Mouse (Mus musculus) forebrain, embryonic 10.5 days (tissue): ENCODE measurements around the gene Ckm. TPM values are rescaled to one million over a fixed set of nuclear protein-coding genes. Genes with fewer than 3 reads are reported as not detected.

ENCODE experiments used
- DNase-seq: peaks from one replicate; pipeline ENCODE4 v3.0.0-alpha.2; 2017; ENCODE audit warnings: low spot score; ENCODE audit errors: extremely low spot score
- H3K27ac ChIP-seq: fragments of 300-500 bp; sonication (generic); 2 replicates; pipeline ENCODE4 v1.5.1; 2016; ENCODE audit warnings: mild to moderate bottlenecking
- H3K27me3 ChIP-seq: fragments of 300-500 bp; sonication (generic); 2 replicates; pipeline ENCODE4 v1.6.1; 2016; ENCODE audit warnings: mild to moderate bottlenecking; ENCODE audit not compliant: poor library complexity, severe bottlenecking
- H3K36me3 ChIP-seq: fragments of 300-500 bp; sonication (generic); replicated peaks from 2 replicates; pipeline ENCODE4 v1.6.1; 2016; ENCODE audit warnings: mild to moderate bottlenecking, moderate library complexity
- H3K4me1 ChIP-seq: fragments of 300-500 bp; sonication (generic); 2 replicates; pipeline ENCODE4 v1.6.1; 2016
- H3K4me3 ChIP-seq: fragments of 300-500 bp; sonication (generic); 2 replicates; pipeline ENCODE4 v1.5.1; 2016; ENCODE audit warnings: mild to moderate bottlenecking, moderate library complexity
- H3K9me3 ChIP-seq: fragments of 300-500 bp; sonication (generic); 2 replicates; pipeline ENCODE4 v1.6.1; 2016; ENCODE audit warnings: mild to moderate bottlenecking, moderate library complexity
- WGBS: fragments of 180-500 bp; shearing (Covaris S2); methylation state at CpG from one replicate; pipeline ENCODE4 v1.1.7; 2016; 5-methylcytosine and 5-hydroxymethylcytosine counted together
- polyA plus RNA-seq: library from polyadenylated mRNA; unstranded; fragments of >200 nt; fragmentation: Nextera tagmentation; extraction: Ambion mirVana; gene quantifications from 2 replicates; pipeline ENCODE4 v1.2.1, GENCODE M21; 2016

Ckm gene
- not detected in 2 replicates for polyA plus RNA-seq

DNA sequence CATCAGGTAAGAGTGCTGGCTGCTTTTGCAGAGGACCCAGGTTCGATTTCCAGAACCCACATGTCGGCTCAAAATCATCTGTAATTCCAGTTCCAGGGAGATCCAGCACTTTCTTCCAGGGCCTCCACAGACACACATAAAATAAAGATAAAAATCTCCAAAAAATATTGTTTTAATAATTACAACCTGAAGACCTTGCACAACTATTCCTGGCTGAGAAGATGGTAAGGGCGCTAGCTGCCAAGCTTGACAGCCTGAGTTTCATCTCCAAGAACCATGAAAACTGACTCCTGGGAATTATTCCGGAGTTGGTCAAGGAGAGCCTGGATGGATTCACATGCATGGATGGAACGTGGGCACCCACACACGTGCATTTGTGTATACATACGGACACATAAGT lies at the start of gene Ckm:
Gene Ckm (plus strand): TSS at position 301 of the 400 bp plus-strand sequence.
- DNase-seq = no peak
- Histone ChIP-seq H3K36me3 (no peaks in the 10 kb centered on the region), H3K4me1 (peaks cover 22% of the 10 kb centered on the region), H3K27ac (peak within 1 kb of the TSS; percentile 62), H3K9me3 (peaks cover 9% of the 10 kb centered on the region), H3K27me3 (peaks cover 76% of the 10 kb centered on the region), H3K4me3 (peak within 1 kb of the TSS; percentile 75)
- WGBS = 51% methylated on average over 7 of the region's 7 CpGs

DNA sequence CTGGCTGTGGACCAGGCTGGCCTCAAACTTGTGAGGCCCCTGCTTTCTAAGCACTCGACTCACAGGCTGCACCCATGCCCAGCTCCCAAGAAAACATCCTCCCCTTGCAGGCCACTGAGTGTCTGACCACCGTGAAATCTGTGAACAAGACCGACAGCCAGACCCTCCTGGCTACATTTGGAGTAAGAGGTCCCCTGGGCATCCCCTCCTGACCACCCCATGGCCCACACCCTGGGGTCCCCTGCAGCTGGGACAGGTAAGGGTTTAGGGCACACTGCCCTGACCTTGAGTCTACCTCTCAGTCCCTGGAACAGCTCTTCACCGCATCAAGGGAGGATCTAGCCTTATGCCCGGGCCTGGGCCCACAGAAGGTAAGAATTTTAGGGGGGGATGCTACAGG lies 49.6 kb upstream of the Ckm start:
- Histone ChIP-seq H3K27me3 (no peaks in the 10 kb centered on the region), H3K4me3 (no peak overlapping the region), H3K4me1 (peaks cover 18% of the 10 kb centered on the region), H3K36me3 (peaks cover 78% of the 10 kb centered on the region), H3K27ac (no peak overlapping the region), H3K9me3 (no peaks in the 10 kb centered on the region)
- WGBS = 95% methylated on average over 5 of the region's 5 CpGs
- no peak for DNase-seq

DNA sequence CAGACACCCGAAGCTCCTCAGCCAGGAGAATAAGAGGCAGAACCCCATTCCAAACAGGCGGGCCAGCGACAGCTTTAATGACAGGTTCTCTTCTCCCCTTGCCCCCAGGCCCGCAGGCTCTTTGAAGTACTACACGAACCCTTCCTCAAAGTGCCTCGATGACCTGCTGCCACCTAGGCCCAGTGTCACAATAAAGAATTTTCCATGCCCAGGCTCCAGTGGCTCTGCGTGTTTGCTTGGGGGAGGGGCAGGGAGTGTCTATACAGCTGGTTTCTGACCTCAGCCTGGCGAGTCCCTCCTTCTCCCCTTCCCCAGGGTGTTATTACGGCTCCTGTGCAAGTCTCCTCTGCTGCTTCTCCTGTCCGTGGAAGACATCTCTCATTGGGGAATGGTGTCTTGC lies 48.3 kb upstream of the Ckm start:
- H3K27me3 ChIP-seq = no peaks in the 10 kb centered on the region
- peaks cover 66% of the 10 kb centered on the region for H3K36me3 ChIP-seq
- no peaks in the 10 kb centered on the region for H3K9me3 ChIP-seq

DNA sequence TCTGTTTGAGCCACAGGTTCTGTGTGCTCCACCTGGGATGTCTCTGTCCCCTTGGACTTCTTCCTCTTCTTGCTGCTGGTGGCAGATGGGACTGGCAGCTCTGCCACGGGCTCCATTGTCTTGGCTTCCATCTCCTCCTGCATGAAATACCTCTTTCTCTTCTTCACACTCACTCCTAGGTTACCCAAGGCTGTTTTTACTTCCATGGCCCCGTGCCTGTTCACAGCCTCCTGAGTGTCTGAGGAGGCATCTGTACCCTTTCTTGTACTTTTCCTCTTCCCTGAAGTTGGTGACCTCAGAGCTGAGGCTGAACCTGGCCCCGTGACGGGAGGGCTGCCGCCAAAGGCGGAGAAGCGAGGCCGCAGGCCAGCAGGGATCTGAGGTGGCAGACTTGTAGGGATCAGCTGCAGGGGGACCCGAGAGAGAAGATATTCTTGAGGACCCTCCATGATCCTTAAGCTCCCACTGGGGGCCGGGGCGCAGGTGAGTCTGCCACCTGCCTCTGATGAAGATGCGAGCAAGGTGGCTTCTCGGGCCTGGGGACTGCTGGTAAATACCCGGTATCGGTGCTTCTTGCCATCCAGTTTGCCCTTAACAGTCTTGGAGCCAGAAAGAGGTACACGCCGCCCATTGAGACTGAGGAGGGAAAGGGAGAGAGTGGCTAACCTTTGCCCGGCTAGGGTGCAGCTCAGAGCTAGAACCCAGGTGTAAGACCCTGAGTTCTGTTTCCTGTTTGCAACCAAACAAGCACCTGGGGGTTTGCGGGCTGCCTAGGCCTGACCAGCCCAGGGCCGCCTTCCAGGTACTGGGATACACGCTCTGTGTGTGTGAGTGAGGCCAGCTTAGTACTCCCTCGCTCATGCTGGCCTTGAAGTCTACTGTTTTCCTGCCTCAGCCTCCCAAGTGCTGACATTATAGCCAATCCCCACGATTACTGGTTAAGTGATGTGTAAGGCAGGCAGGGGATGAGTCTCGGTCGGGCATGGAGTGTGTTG lies 46.9 kb upstream of the Ckm start:
- WGBS = 93% methylated on average over 25 of the region's 25 CpGs
- DNase-seq = no peak
- peak overlapping the region; percentile 88 for H3K4me3 ChIP-seq
- no peaks in the 10 kb centered on the region for H3K9me3 ChIP-seq
- peaks cover 53% of the 10 kb centered on the region for H3K36me3 ChIP-seq
- H3K27me3 ChIP-seq = peaks cover 5% of the 10 kb centered on the region
- H3K27ac ChIP-seq = no peak overlapping the region
- peaks cover 45% of the 10 kb centered on the region for H3K4me1 ChIP-seq

More for the DNA sequence above, 48.3 kb upstream of the Ckm start:
- no peak overlapping the region for H3K27ac ChIP-seq
- peaks cover 31% of the 10 kb centered on the region for H3K4me1 ChIP-seq
- H3K4me3 ChIP-seq = no peak overlapping the region
- no peak for DNase-seq
- 81% methylated on average over 10 of the region's 10 CpGs for WGBS

DNA sequence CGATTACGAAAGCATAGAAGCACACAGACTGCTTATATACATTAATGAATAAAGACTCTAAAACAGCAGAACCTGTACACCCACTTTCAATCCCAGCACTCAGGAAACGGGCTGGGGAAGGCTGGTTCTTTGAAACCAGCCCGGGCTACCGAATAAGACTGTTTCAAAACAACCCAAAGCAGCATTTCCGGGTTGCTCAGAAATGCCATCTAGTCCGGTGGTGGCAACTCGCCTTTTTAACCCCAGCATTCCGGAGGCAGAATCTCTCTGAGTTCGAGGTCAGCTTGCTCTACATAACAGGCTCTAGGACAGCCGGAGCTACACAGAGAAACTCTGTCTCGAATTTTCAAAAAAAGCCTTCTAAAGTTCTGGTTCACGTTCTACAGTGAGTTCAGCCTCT lies 45.9 kb upstream of the Ckm start:
- WGBS = 26% methylated on average over 13 of the region's 13 CpGs
- Histone ChIP-seq H3K36me3 (peaks cover 43% of the 10 kb centered on the region), H3K4me1 (peaks cover 49% of the 10 kb centered on the region), H3K4me3 (peak overlapping the region; percentile 88), H3K27ac (peak overlapping the region; percentile 92), H3K9me3 (no peaks in the 10 kb centered on the region), H3K27me3 (peaks cover 14% of the 10 kb centered on the region)
- no peak for DNase-seq

DNA sequence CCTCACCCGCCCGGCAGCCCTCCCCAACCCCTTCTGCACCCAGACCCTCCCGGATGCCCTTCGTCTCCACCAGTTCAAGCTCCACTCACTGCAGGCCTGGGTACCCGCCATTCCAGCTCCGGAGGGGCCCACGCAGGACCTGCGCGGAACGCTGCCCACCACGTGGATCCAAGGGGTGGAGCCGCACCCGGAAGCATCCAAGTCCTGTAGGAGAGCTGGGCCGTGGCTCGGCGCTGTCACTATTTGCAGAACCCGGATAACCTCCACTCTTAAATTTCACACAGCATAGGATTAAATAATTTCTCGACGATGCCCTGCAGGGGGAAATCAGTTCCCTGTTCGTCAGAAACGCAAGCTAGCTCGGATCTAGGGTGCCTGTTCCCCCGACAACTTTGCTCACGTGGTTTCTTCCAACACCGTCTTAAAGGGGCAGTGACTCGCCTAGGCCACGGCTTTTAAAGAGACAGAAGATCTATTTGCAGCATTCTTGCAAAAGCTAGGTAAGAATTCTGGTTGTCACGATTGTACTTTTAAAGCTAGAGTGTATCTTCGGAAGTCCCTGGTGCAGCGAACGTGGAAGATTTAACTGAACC lies 45.2 kb upstream of the Ckm start, which contains the start of the genes Cd3eap and Ppp1r13l:
Gene Cd3eap (minus strand): TSS at position 185 of the 593 bp plus-strand sequence.
Gene Ppp1r13l (plus strand): TSS at position 451 of the 593 bp plus-strand sequence.
- H3K4me1 ChIP-seq = peaks cover 56% of the 10 kb centered on the region

DNA sequence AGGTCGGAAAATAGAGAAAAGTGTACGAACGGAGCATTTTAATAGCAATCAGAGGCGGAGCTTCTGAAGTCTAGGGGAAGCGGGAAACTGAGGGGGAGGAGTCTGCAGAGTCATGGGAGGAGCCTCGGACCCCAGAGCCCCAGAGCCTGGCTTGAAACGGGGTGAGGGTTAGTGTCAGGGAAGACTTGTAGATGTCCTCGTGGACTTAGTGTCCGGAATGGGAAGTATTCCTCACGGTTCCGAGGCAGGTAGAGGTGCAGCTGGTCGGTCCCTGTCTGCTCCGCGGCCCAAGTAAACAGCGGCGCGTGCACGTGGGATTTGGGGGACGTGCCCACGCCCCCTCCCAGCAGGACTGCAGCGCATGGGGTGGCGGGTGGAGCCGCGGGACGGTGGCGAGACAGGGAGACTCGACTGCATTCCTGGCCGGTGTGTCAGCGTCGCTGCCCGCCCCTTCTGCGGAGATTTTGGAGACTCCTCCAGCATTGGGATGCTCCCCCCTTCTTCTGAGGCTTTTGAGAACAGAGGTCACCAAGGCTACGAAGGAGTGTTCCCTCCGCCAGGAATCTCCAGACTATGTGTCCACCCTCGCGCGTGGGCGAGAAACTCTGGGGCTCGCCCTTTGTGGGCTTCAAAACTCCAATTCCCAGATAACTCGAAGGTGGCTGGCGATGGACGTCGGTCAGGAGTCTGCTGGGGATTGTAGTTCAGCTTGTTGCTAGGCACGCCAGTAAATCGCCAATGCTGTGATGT lies 44.5 kb upstream of the Ckm start:
- peaks cover 30% of the 10 kb centered on the region for H3K36me3 ChIP-seq
- no peaks in the 10 kb centered on the region for H3K9me3 ChIP-seq
- WGBS = under 1% methylated on average over 45 of the region's 45 CpGs

More for the DNA sequence above, 45.2 kb upstream of the Ckm start, which contains the start of the genes Cd3eap and Ppp1r13l:
- peaks cover 36% of the 10 kb centered on the region for H3K36me3 ChIP-seq
- DNase-seq = peak; percentile 86
- peak within 1 kb of the TSS; percentile 92 for H3K27ac ChIP-seq
- peaks cover 18% of the 10 kb centered on the region for H3K27me3 ChIP-seq
- WGBS = under 1% methylated on average over 31 of the region's 31 CpGs
- peak within 1 kb of the TSS; percentile 88 for H3K4me3 ChIP-seq
- no peaks in the 10 kb centered on the region for H3K9me3 ChIP-seq

DNA sequence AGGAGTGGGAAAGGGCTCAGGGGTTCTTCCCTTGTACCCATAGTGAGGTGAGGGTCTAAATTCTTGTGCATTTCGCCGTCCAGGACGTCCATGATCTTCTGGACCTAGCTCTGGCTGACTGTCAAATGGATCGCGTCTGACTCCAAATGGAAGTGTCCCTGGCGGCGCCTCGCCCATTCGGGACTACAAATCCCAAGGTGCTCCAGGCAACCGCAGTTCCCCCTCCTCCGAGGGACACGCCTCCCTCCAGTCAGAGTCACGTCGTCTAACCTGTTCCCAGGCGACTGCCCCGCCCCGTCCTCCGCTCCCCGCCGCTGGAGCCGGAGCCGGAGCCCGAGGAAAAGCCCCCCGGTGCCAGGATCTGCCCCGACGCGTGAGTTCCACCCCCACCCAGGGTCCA lies 43.6 kb upstream of the Ckm start:
- H3K36me3 ChIP-seq = peaks cover 23% of the 10 kb centered on the region
- H3K4me1 ChIP-seq = peaks cover 56% of the 10 kb centered on the region
- peaks cover 18% of the 10 kb centered on the region for H3K27me3 ChIP-seq
- peak overlapping the region; percentile 75 for H3K27ac ChIP-seq
- under 1% methylated on average over 27 of the region's 27 CpGs for WGBS
- H3K9me3 ChIP-seq = no peaks in the 10 kb centered on the region
- DNase-seq = peak; percentile 89
- H3K4me3 ChIP-seq = peak overlapping the region; percentile 88

More for the DNA sequence above, 44.5 kb upstream of the Ckm start:
- H3K4me3 ChIP-seq = peak overlapping the region; percentile 88
- peak overlapping the region; percentile 92 for H3K27ac ChIP-seq
- H3K27me3 ChIP-seq = peaks cover 18% of the 10 kb centered on the region
- DNase-seq = peak; percentile 84
- peaks cover 56% of the 10 kb centered on the region for H3K4me1 ChIP-seq

DNA sequence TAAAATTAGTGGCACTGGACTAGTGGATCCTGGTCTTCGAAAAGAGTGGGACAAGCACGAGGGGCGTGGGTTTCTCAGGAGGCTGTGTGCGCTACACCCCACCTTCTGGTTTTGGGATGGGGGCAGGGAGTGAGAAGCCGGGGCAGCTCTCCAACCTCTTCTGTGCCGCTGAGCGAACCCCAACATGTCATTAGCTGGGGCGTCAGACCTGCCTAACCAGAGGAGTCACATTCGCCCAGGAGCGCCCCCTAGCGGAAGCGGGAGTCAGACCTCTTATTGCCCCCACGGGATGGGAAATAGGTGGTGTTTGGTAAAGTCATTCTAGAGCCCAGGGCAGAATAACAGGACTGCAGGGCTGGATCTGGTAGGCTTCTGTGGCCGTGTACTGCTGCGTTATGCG lies 42.9 kb upstream of the Ckm start:
- peaks cover 18% of the 10 kb centered on the region for H3K27me3 ChIP-seq
- H3K4me3 ChIP-seq = peak overlapping the region; percentile 88
- peaks cover 56% of the 10 kb centered on the region for H3K4me1 ChIP-seq
- H3K27ac ChIP-seq = no peak overlapping the region
- peaks cover 15% of the 10 kb centered on the region for H3K36me3 ChIP-seq
- no peaks in the 10 kb centered on the region for H3K9me3 ChIP-seq
- WGBS = 11% methylated on average over 16 of the region's 16 CpGs
- peak; percentile 70 for DNase-seq

DNA sequence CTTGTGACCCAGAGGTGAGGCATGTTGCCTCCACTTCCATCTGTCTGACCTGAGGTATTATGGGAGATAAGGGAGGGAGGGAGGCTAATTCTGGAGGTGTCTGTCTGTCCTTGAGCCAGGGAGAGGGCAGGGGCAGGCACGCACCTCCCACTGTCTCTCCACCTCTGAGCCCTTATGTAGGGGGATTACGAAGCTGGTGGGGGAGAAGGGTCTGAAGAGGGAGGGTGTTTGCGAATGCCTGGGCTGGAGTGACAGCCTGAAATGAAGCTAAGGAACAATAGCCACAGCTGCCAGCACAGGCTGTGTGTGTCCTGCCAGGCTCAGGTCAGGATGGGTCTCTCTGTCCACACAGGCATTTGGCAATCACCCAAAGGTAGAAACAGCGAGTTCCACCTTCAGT lies 42.3 kb upstream of the Ckm start:
- peaks cover 56% of the 10 kb centered on the region for H3K4me1 ChIP-seq
- peak overlapping the region; percentile 88 for H3K4me3 ChIP-seq
- no peaks in the 10 kb centered on the region for H3K9me3 ChIP-seq
- no peak for DNase-seq
- peaks cover 9% of the 10 kb centered on the region for H3K36me3 ChIP-seq
- peaks cover 20% of the 10 kb centered on the region for H3K27me3 ChIP-seq
- 29% methylated on average over 4 of the region's 4 CpGs for WGBS
- no peak overlapping the region for H3K27ac ChIP-seq

DNA sequence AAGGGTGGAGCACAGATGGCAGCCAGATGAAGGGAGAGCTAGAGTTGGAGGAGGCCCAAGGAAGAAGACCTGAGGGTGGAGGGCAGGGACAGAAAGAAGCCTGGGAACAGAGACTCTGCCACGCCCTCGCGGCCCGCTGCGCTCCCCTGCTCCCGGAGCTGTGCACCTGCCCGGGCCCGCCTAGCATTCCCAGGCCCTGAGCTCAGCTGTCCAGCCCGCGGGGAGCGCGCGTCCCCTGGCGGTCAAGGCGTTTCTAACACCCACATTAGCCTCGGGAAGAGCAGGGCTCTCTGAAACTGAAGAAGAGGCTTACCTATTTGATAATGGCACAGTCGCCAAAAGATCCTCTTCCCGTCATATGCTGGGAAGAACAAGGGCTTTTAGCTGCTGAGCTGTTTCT lies 40.7 kb upstream of the Ckm start:
- H3K27me3 ChIP-seq = peaks cover 31% of the 10 kb centered on the region
- H3K4me3 ChIP-seq = peak overlapping the region; percentile 10; the same call in 1 of the 2 replicates
- H3K27ac ChIP-seq = 0 out of 2 replicates have a peak overlapping the region, but pooled peaks have one; percentile 40
- H3K4me1 ChIP-seq = peaks cover 46% of the 10 kb centered on the region
- peak; percentile 67 for DNase-seq
- WGBS = 4% methylated on average over 18 of the region's 18 CpGs
- H3K9me3 ChIP-seq = no peaks in the 10 kb centered on the region
- H3K36me3 ChIP-seq = no peaks in the 10 kb centered on the region

DNA sequence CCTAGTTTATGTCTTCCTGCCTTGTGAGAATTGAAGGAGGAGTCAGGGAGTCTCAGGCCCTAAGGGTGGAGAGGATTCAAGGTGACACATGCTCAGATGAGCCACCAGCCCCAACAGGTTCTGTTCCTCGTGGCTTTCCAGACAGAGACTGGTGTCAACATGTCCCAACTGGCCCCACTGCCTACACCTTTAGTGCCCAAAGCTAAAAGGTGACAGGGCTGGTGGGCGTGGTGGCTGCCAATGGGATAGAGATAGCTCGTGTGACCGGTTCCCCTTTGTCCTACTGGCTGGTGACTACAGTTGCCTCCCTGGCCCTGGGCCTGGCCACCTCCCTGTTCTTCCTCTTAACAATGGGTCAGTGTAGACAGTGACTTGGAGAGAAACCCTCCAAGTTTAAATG lies 39.2 kb upstream of the Ckm start:
- WGBS = 80% methylated on average over 4 of the region's 4 CpGs
- no peak overlapping the region for H3K4me3 ChIP-seq
- no peaks in the 10 kb centered on the region for H3K9me3 ChIP-seq
- H3K27ac ChIP-seq = no peak overlapping the region
- no peak for DNase-seq
- peaks cover under 1% of the 10 kb centered on the region; the same call in 1 of the 2 replicates for H3K36me3 ChIP-seq
- peaks cover 48% of the 10 kb centered on the region for H3K4me1 ChIP-seq
- H3K27me3 ChIP-seq = peaks cover 46% of the 10 kb centered on the region
